8 mouse cellular contexts compared by ENCODE assay signal in genomic region chr9:58197781-58198701, GRCm38 (mm10). TPM values are rescaled to one million over a fixed set of nuclear protein-coding genes. Genes with fewer than 3 reads are reported as not detected.
DNase-seq lines count a peak whose midpoint lies in the region; ATAC-seq and TF ChIP-seq lines count a peak whose summit lies in the region.

No protein-coding gene starts in this region.

- peak overlapping the region; percentile 31 for H3K4me2 ChIP-seq in liver, embryonic 12.5 days
- H3K4me2 ChIP-seq in myocyte (ENCODE audit: low read depth), result peak overlapping the region; percentile 80

- intact Hi-C loops in gastrocnemius, postnatal 36 days (cut with DNase I), result no loop called here

- peaks cover 3% of the 10 kb centered on the region for H3K27me3 ChIP-seq in kidney, adult 2 months (replicated peaks; ENCODE audit: control insufficient read depth, insufficient read depth, low read length)
- peaks cover 100% of the 10 kb centered on the region for H3K27me3 ChIP-seq in liver, embryonic 12.5 days (replicated peaks)
- no peaks in the 10 kb centered on the region for H3K27me3 ChIP-seq in myocyte (ENCODE audit: control insufficient read depth, insufficient read depth, insufficient read length)

- H3K9me3 ChIP-seq in liver, embryonic 12.5 days (replicated peaks), result no peaks in the 10 kb centered on the region

- no peak overlapping the region for H3K4me3 ChIP-seq in kidney, adult 2 months (ENCODE audit: insufficient read depth, low read depth, low read length)
- no peak overlapping the region for H3K4me3 ChIP-seq in liver, embryonic 12.5 days
- no peak overlapping the region for H3K4me3 ChIP-seq in myocyte

- H3K79me2 ChIP-seq in myocyte (ENCODE audit: control insufficient read depth, insufficient read depth), result no peaks in the 10 kb centered on the region

- DNase-seq in gastrocnemius, postnatal 10 days, result peak; percentile 57
- DNase-seq in gastrocnemius, postnatal 36 days, result no peak
- DNase-seq in cerebellum, adult 9-11 months, result peak; percentile 35
- peak; percentile 45 to 60 for DNase-seq in frontal cortex, postnatal 10 days (ENCODE audit: low spot score in 2 of 2)
- DNase-seq in kidney, adult 2 months, result peak; percentile 57
- peak; percentile 87 for DNase-seq in testis, postnatal 10 days (ENCODE audit: low spot score)

- H3K36me3 ChIP-seq in kidney, adult 2 months (ENCODE audit: control insufficient read depth, insufficient read depth, low read length), result no peaks in the 10 kb centered on the region
- H3K36me3 ChIP-seq in liver, embryonic 12.5 days, result no peaks in the 10 kb centered on the region
- no peaks in the 10 kb centered on the region for H3K36me3 ChIP-seq in myocyte (ENCODE audit: control insufficient read depth, insufficient read depth)

- TF ChIP-seq CTCF in kidney, adult 2 months (conservative IDR thresholded peaks at IDR 0.05; ENCODE audit: insufficient read depth, insufficient read length, low read depth, low read length), result peak; percentile 71

- ATAC-seq in liver, embryonic 12.5 days, result no peak

- H3K4me1 ChIP-seq in kidney, adult 2 months (ENCODE audit: control insufficient read depth, insufficient read depth, low read length), result peaks cover 3% of the 10 kb centered on the region; the same call in 1 of the 2 replicates
- peaks cover 10% of the 10 kb centered on the region for H3K4me1 ChIP-seq in liver, embryonic 12.5 days

- TF ChIP-seq POLR2A in kidney, adult 2 months (IDR thresholded peaks at IDR 0.05; ENCODE audit: low read depth, low read length), result no peak
- TF ChIP-seq POLR2A in myocyte (IDR thresholded peaks at IDR 0.05; ENCODE audit: insufficient read length, low read depth), result no peak

- no peak overlapping the region for H3K27ac ChIP-seq in kidney, adult 2 months (ENCODE audit: insufficient read depth, low read depth, low read length)
- no peak overlapping the region for H3K27ac ChIP-seq in liver, embryonic 12.5 days

- no peak overlapping the region for H3K9ac ChIP-seq in liver, embryonic 12.5 days

- WGBS in kidney, adult 2 months, result 3% methylated on average over 58 of the region's 58 CpGs
- WGBS in liver, embryonic 12.5 days (ENCODE audit: insufficient replicate concordance), result 2% methylated on average over 58 of the region's 58 CpGs

- H3ac ChIP-seq in myocyte (ENCODE audit: control insufficient read depth, insufficient read length), result no peak overlapping the region

TF ChIP-seq in myocyte, 11 proteins besides CTCF, POLR2A, EP300 and RAD21:
- TF ChIP-seq MYOD1 (IDR thresholded peaks at IDR 0.05; ENCODE audit: control insufficient read depth in 1 of 3, insufficient read length in 2 of 3, low read depth in 2 of 3), result peak in 2 of 3 experiments; percentile 50 to 52
- TF ChIP-seq MYOG (IDR thresholded peaks at IDR 0.05; ENCODE audit: control insufficient read depth in 1 of 3, insufficient read depth in 1 of 3, insufficient read length in 2 of 3, low read depth in 2 of 3), result peak in 2 of 3 experiments; percentile 55 to 71
- TF ChIP-seq TCF12 (IDR thresholded peaks at IDR 0.05; ENCODE audit: insufficient read depth, poor library complexity, severe bottlenecking), result no peak
TF ChIP-seq in myocyte: peak in this region for 2.

RNA-seq across cellular contexts. Expression of gene Islr, which starts 6.1 kb away (rescaled TPM):
- total RNA-seq in gastrocnemius, postnatal 10 days (2021), result 100 to 1,000 TPM in 1 of 2 experiments, 10 to 100 TPM in 1; 98.8 to 119 TPM
- 10 to 100 TPM; 20.5 to 24.0 TPM for total RNA-seq in gastrocnemius, postnatal 36 days (2021)
- 32.0 and 41.7 TPM in 2 replicates for polyA plus RNA-seq in kidney, adult 2 months (2012; rRNA removed)
- 4.9 and 5.9 TPM in 2 replicates for polyA plus RNA-seq in liver, embryonic 12.5 days (2016; fragmentation: Nextera tagmentation; extraction: Ambion mirVana)
- 30.3 TPM for polyA plus RNA-seq in myocyte (2012; fragmentation: generic; extraction: Trizol)

RNA-seq across cellular contexts. Expression of gene Islr2, which starts 6.1 kb away (rescaled TPM):
- total RNA-seq in gastrocnemius, postnatal 10 days (2021), result 1 to 10 TPM; 4.3 to 4.5 TPM
- 1 to 10 TPM; 2.6 to 4.7 TPM for total RNA-seq in gastrocnemius, postnatal 36 days (2021)
- 0.75 and 1.7 TPM in 2 replicates for polyA plus RNA-seq in kidney, adult 2 months (2012; rRNA removed)
- polyA plus RNA-seq in liver, embryonic 12.5 days (2016; fragmentation: Nextera tagmentation; extraction: Ambion mirVana), result 0.07 TPM in 1 of 2 replicates, not detected in the other
- polyA plus RNA-seq in myocyte (2012; fragmentation: generic; extraction: Trizol), result 0.32 TPM

RNA-seq across cellular contexts. Expression of gene Pml, which starts 51.5 kb away (rescaled TPM):
- 10 to 100 TPM in 1 of 2 experiments, 1 to 10 TPM in 1; 7.3 to 12.6 TPM for total RNA-seq in gastrocnemius, postnatal 10 days (2021)
- 1 to 10 TPM; 4.0 to 4.3 TPM for total RNA-seq in gastrocnemius, postnatal 36 days (2021)
- polyA plus RNA-seq in kidney, adult 2 months (2012; rRNA removed), result 27.0 and 27.6 TPM in 2 replicates
- polyA plus RNA-seq in liver, embryonic 12.5 days (2016; fragmentation: Nextera tagmentation; extraction: Ambion mirVana), result 24.4 and 26.5 TPM in 2 replicates
- 15.5 TPM for polyA plus RNA-seq in myocyte (2012; fragmentation: generic; extraction: Trizol)

RNA-seq across cellular contexts. Expression of gene Stoml1, which starts 54.9 kb away (rescaled TPM):
- 10 to 100 TPM in 1 of 2 experiments, 1 to 10 TPM in 1; 9.1 to 12.3 TPM for total RNA-seq in gastrocnemius, postnatal 10 days (2021)
- 1 to 10 TPM; 5.5 to 7.5 TPM for total RNA-seq in gastrocnemius, postnatal 36 days (2021)
- polyA plus RNA-seq in kidney, adult 2 months (2012; rRNA removed), result 32.5 and 32.6 TPM in 2 replicates
- 6.5 and 6.6 TPM in 2 replicates for polyA plus RNA-seq in liver, embryonic 12.5 days (2016; fragmentation: Nextera tagmentation; extraction: Ambion mirVana)
- polyA plus RNA-seq in myocyte (2012; fragmentation: generic; extraction: Trizol), result 37.9 TPM

Comparison
In these comparisons a context has a peak if more than half of its experiments do, and no peak if none do; other contexts are left out.
1. DNase-seq: peak in gastrocnemius, postnatal 10 days (single experiment), cerebellum, adult 9-11 months (single experiment), frontal cortex, postnatal 10 days (2 of 2), kidney, adult 2 months (single experiment) and testis, postnatal 10 days (single experiment); none in gastrocnemius, postnatal 36 days (0 of 2).